Mouse (Mus musculus) cerebellum, adult (tissue): Measurements from ENCODE around the gene Armc9.

Experiments
- ATAC-seq: cut with Nextera tagmentation; 2 replicates; pipeline ENCODE4 v1.9.2; 2017; ENCODE audit warnings: mild to moderate bottlenecking, moderate library complexity, mixed read lengths; ENCODE audit not compliant: insufficient number of reproducible peaks, low FRiP score, low TSS enrichment

Armc9 gene

DNA sequence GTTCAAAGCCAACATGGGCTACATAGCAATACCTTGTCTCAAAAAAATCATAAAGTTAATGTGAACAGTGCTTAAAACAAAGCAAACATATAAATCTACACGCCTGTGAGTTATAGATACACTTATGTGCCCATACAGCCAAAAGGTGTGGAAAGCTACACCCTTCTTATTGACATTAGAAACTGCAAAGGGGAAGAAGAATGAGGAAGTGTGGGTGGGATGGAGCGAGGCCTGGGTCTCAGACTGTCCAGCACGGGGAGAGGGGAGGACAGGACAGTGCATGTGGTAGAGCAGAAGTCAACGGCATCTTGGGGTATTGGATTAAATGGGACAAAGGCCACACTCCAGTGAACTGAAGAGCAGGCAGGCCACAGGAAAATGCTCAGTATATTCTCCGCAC, 61.8 kb downstream of the Armc9 start:
- ATAC-seq = no peak

DNA sequence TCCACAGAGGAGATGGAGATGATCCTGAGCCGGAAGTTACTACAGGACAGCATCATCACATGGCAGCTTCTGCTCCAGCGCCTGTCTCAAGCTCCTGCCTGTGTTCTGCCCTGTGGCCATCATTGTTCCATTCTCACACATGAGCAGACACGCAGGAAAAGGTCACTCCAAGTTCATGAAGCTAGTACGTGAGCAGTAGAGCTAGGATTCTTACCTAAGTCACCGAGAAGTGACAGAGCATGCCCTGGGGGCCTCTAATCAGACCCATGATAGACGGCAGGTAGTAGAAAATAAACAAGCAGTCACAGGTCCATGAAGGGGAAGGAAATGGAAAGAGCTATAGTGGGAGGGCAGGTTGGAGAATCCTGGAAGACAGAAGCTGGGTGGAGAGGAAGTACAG, 63.4 kb downstream of the Armc9 start:
- ATAC-seq = no peak

DNA sequence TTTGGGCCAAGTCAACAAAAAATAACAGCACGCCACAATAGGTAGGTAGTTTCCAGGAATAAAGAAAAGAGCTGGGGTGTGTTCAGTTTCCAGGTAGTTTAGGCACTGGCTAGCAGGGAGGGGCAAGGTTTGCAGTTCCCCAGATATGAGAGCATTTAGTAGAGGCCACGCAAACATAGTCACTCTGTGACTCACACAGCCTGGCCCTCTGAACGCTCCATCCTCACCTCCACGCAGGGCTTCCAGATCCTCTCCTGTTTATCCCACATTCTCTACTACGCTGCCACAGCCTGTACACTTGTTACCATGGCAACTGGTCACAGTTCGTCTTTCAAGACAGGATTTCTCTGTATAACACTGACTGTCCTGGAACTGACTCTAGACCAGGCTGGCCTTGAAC, 70.6 kb downstream of the Armc9 start:
- ATAC-seq = no peak

DNA sequence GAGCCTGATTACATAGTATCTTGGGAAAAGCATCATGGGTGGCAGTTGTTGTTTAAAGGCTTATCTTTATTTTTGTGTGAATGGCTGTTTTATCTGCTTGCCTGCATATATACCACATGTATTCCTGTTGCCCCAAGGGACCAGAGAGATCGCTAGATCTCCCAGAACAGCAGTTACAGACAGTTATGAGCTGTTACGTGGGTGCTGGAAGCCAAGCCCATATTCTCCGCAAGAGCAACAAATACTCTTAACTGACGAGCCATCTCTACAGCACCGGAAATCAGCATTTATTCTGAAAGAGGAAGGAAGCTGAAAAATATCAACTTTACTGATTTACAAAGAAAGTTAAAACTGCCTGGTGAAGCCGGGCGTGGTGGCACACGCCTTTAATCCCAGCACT, 74.1 kb downstream of the Armc9 start:
- no peak for ATAC-seq

DNA sequence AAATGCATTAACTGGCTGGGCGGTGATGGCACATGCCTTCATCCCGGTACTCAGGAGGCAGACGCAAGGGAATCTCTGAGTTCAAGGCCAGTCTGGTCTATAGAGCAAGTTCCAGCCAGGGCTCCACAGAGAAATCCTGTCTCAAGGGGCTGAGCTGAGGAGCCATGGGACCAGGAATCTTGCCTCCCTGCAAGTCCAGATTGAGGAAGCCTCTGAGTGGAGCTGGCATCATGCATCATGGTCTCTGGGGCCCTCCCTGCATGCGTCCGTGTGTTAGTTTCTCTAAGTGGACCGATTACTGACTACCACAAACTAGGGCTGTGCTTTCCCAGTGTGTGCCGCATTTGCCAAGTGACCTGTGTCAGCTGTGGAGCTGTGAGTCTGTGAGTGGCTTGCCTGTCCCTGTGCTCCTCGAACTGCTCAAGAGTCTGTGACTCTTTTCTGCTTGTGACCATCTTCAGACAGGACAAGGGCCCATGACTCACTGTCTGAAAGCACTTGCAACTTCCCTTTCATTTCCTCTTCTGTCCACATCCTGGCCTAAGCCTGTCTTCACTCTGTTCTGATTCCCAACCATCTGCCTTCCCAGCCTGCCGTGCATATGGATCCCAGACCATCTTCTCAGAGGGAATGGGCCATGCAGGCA, 74.7 kb downstream of the Armc9 start:
- no peak for ATAC-seq

DNA sequence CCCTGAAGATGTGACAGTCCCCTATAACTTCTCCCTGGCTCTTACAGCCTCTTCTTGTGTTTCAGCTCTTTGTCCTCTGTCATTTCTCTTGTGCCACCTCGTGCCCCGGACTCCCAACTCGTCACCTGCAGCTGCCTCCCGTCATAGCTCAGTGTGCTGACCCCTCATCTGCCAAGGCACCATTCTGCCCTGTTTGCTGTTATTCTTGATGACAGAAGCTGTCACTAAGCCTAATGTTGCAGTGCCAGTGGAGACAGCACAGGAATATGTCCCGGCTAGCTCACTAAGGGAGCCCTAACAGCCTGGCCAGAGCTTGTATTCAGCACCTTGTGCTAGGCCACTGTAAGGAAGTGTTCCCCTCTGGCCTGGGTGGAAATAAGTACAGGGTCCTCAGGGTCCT, 78.1 kb downstream of the Armc9 start:
- ATAC-seq = no peak

DNA sequence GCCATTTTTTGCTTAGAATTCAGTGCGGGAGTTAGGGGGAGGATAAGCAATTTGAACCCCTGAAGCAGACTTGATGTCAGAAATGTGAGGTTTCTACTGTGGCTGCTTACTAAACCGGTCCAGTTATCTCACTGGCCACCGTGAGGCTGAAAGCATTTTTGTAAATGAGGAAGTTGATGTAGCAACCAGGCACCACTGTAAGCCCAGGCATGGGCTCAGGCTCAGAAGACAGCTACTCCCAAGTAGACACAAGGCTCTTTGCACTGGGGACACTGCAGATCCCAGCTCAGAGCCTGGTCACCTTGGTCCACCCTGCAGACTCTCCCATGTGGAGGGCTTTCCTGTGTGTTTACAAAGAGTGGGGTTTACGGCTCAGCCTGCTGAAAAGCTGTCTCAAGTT, 79.2 kb downstream of the Armc9 start:
- ATAC-seq = no peak

DNA sequence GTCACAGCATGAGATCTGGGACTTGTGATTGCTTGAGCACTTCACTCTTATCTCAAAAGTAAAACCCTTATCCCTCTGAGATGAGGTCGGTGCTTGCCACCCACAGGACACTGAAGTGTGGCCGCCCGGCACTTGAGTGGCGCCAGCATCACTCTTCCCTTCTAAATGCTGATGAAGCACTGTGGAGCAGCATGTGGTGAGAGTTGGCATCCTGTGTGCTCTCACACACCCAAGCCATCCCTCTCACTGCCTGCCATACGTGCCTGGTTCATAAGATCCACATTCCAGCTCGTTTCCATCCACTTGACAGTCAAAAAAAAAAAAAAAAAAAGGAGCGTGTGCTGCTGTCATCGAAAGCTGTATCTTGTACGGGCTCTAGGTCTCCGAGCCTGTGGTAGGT, 80.5 kb downstream of the Armc9 start:
- 0 out of 2 replicates have a peak, but pooled peaks have one; percentile 38 for ATAC-seq

DNA sequence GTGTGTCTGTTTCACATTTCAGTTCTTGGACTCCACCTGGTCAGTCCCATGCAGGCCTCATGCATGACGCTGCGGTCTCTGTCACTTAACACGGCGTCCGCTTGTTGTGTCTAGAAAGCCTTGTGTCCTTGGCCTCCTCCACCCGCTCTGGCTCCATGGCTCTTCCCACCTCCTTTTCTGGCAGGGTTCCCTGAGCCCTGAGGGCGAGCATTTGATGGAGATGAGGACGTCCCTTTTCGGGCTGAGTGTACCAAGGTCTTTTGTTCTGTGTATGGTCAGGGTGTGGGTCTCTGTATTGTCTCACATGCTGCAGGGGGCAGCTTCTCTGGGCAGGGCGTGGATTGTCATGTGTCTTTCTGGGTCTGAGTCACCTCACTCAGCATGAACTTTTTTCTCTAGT, 81.9 kb downstream of the Armc9 start:
- ATAC-seq = no peak

DNA sequence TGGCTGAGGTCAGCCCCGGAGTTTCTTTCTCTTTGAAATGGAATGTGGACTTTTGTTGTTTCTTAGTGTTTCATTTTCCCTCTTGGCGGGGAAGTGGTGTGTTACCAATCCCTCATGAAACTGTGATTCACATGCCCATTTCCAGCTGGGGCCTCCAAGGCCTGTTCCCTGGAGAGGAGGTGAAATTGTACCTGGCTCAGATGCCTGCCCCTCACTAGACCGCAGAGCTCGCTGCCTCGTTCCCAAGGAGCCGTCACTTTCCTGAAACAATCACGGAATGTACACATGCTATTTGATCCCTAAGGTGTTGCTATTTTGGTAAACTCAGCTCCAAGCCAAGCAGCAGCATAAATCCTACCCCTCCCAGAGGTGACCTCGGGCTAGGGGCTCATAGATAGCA, 84.4 kb downstream of the Armc9 start:
- no peak for ATAC-seq

DNA sequence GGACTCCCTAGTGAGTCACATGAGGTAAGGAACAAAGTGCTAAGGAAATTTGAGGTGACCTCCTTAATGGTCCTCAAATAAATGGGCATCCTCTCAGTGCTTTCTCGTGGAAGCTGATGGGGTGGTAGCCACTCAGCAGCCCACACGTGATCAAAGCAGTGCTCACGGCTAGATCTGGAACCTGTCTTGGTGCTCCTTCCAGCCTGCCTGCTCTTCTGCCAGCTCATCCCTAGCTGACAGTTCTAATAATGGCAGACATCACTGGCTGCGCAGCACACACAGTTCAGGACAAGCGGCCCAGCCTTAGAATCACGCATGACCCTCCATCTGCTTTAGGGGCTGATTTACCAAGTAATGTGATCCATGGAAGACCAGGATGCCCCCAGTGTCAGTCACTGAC, 85.3 kb downstream of the Armc9 start:
- peak; percentile 51; the same call in 1 of the 2 replicates for ATAC-seq

DNA sequence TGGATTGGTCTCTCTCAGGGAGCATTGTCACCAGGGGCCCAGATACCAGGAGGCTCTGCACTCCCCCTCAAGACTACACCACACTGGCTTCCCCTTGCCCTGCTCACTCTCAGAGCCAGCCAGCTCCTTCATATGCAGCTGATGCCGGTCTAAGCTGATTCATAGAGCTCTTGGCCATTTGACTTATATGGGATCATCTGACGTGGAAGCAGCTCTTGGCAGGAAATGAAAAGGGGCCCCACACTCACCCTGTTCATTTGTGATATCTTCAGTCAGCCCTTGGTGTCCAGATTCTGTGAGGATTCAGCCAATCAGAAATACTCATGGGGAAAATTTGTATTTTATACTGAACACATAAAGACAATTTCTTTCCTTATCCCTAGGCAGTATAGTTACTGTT, 86.4 kb downstream of the Armc9 start:
- ATAC-seq = no peak

DNA sequence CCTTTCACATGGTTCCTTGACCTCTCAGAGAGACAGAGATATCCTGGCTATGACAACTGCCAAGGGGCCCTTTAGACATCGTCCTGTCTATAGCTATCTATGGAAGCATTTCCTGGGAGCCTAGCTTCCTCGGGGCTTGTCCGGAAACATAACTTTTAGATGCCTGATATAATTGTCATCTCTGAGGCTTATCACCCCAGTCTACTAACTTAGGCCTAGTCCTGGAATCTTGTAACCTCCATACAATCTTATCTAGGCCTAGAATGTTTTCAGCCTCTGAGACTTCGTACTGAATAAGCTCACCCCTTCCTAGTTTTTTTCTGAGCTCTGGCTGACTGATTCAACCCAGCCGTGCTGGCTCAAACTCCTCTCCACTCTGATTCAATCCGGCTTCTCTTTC, 88.9 kb downstream of the Armc9 start:
- ATAC-seq = no peak

DNA sequence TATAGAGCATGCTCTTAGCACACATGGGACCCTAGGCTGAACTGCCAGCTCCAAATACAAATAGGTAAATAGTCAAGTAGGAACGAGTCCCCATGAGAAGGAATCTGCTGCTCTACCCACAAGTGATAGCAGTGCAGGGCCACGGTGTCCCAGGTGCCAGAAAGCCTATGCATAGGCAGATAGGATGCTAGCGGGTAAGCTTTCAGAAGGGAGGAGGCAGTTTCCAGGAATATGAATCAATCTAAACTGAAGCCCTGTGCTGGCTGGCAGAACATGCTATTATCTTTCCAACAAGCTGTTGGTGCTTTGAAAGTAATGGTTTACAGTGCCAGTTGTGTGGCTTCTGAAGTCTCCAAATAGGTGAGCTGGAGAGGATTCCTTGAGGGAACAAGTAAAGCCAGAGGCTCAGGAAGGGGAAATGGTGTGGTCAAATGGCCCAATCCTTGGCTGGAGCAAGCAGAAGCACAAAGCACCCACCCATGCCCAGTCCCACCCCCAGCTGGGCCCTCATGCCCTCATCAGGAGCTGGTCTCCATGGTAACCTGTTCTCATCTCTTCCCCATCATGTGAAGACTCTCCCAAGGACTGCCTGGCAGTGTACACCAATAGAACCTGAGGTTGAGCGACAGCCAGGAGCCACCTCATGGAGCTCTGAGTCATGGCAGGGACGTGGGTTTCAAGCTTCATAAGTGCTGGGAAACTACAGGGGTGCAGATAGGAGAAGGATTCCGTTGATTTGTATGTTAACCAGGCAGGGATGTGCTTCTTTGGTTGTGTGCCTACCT, 90.9 kb downstream of the Armc9 start:
- ATAC-seq = no peak

DNA sequence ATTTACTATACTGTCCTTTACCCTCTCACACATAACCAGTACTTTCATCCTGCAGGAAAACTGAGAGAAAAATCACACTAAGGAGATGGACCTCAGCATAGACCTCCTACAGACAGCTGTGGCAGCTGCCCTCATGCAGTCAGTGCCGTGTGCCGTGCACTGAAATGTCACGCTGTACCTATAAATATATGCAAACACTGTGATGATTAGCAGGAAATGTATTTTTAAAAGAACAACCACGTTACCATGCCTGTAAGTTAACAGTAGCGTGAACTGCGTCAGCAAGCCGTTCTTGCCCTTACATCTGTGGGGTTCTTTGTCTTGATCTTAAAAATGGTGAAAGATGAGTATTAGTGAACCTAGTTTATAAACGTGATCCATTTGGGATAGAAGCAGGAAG, 98.8 kb downstream of the Armc9 start:
- ATAC-seq = no peak

DNA sequence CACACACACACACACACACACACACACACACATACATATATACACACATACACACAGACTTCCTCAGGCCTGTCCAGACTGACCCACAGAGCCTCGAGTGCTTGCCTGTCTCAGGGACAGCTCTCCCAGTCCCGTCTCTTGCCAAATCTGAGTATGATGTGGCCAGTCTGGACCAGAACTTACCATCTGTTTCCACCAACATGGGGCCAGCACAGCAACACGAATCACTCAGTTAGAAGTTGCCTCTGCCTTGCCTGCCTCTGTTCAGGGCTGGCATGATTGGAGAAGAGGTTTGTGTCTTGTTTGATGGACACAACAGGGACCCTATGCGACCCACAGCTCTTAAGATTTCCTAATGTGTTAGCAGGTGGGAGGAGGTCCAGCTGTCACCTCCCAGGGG, 101.7 kb downstream of the Armc9 start:
- ATAC-seq = peak; percentile 52; the same call in 1 of the 2 replicates

DNA sequence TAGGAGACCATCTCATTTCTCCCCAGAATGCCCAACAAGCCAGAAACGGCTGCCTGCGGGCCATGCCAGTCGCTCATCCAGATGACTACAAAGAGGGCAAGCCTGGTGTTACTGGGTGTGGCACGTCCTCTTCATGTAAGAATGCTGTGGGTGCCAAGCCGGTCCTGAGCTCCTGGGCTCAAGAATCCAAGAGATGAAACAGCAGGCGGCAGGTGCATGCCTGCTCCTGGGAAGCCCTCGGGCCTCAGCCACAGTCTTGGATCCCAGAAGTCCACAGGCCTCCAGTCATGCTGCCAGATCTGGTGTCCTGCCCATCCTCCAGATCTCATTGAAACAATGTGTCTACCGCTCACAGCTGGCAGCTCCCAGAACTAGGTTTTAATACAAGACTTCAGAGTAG, 102.6 kb downstream of the Armc9 start:
- no peak for ATAC-seq

DNA sequence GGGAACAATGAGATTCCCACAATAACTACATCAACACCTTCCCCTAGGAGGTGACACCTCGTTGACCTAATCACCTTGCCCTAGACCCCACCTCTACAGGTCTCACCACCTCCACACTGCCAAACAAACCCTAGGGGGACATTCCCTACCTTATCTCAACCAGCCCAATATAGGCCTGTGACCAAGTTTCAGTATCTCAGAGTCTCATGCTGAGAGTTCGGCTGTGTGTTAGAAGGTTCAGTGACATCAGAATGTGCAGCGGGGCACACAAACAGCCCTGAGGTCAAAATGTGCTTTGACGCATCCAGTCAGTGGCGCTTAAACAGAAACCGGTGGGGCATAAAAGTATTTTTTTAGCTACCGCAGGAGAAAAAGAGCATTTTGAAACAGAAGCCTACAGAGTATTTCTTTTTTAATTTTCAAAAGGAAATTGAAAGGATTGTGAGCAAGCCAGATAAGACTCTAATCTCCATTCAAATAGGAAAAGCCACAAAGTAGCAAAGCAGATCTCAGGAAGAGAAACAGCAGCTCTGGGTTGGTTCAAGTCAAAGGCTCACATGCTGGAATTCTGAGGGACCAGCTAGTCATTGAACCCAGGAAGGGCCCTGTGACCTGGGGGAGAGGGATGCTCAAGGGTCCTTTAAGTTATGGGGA, 103.7 kb downstream of the Armc9 start:
- no peak for ATAC-seq

DNA sequence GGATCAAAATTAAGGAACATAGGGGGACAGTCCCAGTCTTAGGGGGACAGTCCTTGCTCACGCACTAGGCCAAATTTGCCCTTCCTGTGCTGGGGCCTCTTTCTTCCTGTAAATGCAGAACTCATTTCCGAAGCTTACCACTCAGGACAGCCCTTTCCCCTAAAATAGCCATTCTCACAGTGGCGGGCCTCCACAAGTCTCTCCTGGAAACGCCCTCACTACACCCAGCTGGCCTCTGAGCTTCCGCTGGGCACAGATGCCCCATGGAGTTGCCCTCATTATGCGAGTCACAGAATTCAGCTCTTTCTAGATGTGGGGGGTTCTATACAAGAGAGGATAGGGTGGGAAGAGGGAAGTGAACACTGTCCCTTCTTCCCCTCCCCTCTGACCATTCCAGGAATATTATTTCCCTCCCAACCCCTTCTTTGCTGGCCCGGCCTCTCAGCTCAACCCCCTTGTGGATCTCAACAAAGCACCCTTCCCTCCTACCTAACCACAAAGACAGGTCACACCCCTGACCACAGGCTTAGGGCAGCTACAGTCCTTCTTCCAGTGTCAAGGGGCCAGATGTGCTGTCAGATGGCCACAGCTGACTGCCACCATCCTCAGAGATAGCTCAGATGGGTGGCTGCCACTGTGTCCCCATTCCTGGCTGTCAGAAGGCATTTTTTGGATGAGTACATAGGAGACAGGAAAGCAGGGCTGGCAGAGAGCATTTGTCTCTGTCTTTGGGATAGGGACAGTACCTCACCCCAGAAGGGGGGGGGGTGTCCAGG, 109.2 kb downstream of the Armc9 start:
- no peak for ATAC-seq

DNA sequence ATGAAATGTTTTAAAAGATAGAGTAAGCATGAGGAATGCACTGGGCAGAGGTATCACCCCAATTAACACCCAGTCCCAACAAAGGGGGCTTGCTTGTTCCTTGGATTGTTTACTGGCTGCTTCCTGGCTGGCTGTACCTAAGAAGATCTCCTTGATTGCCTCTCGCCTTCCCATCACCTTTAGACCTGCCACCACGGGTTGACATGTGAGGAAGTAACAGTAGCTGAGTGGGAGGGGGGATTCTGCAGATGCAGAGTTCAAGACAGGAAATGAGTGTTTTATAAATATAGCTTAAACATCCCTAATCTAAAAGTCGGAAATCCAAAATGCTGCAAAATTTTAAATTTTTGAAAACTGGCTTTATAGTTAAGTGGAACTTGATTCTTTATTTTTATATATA, 110.5 kb downstream of the Armc9 start:
- no peak for ATAC-seq
